Mouse (Mus musculus) heart, adult 2 months (tissue): ENCODE measurements at regions not wholly inside any gene's neighbourhood (a gene's known extent, or its start where the extent isn't known, plus 50 kb on each side); places are given as distances from the start of the nearest gene placed in this dataset.

Experiments used
- CTCF ChIP-seq: fragments of 200-600 bp; IDR thresholded peaks from 2 replicates; pipeline ENCODE4 v1.8.1; 2022; ENCODE audit warnings: antibody characterized with exemption, mild to moderate bottlenecking, moderate library complexity
- POLR2A ChIP-seq: fragments of 200-500 bp; IDR thresholded peaks from 2 replicates; pipeline ENCODE4 v1.6.1; 2011; ENCODE audit warnings: mild to moderate bottlenecking, low read depth, low read length, control low read depth; ENCODE audit not compliant: insufficient read depth

DNA sequence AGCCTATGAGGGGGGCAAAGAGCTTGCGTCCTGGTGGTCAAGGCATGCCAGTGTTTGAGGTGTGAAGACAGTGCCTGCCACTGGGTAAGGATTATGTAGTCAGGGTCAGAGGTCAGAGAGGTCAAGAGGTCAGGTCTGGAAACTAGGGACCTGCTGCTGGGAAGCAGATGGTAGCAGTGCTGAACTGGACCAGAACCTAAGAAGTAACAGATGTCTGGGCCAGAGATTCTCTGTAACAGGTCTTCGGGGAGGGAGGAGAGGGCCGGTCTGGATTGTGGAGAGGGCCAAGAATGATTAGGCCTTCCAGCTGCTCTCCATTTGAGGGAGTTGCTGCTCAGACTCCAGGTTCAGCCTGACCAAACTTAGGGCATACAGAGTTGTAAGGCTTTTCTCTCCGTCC, 174.4 kb downstream of the Matn1 start:
- TF ChIP-seq POLR2A (no peak), CTCF (no peak)
